Mouse (Mus musculus) kidney, postnatal 0 days (tissue): Measurements from ENCODE around the gene Pou5f1. TPM values are rescaled to one million over a fixed set of nuclear protein-coding genes. Genes with fewer than 3 reads are reported as not detected.
A peak's percentile ranks its signal among the peaks of the same experiment; 100 is the strongest.

ENCODE experiments used
- ATAC-seq: fragments of 200-750 bp; cut with Nextera tagmentation; replicated peaks from 2 replicates; pipeline ENCODE4 v1.8.0; 2017; ENCODE audit warnings: low read depth, moderate number of reproducible peaks, moderate TSS enrichment, moderate library complexity; ENCODE audit not compliant: low FRiP score
- DNase-seq: peaks from one replicate; pipeline ENCODE4 v3.0.0-alpha.2; 2016; ENCODE audit warnings: low spot score
- H3K27ac ChIP-seq: fragments of 300-500 bp; sonication (generic); 2 replicates; pipeline ENCODE4 v1.5.1; 2014; ENCODE audit warnings: mild to moderate bottlenecking
- H3K27me3 ChIP-seq: fragments of 300-500 bp; sonication (generic); 2 replicates; pipeline ENCODE4 v1.6.1; 2014; ENCODE audit warnings: low read length, mixed read lengths; ENCODE audit not compliant: insufficient read depth
- H3K36me3 ChIP-seq: fragments of 300-500 bp; sonication (generic); 2 replicates; pipeline ENCODE4 v1.6.1; 2014; ENCODE audit warnings: low read length, mixed read lengths; ENCODE audit not compliant: insufficient read depth
- H3K4me1 ChIP-seq: fragments of 300-500 bp; sonication (generic); replicated peaks from 2 replicates; pipeline ENCODE4 v1.6.1; 2014; ENCODE audit warnings: antibody characterized with exemption, low read length, mixed read lengths; ENCODE audit not compliant: insufficient read depth
- H3K4me2 ChIP-seq: fragments of 300-500 bp; sonication (generic); 2 replicates; pipeline ENCODE4 v1.6.1; 2014; ENCODE audit warnings: mild to moderate bottlenecking, low read length, moderate library complexity, mixed read lengths
- H3K4me3 ChIP-seq: fragments of 300-500 bp; sonication (generic); replicated peaks from 2 replicates; pipeline ENCODE4 v1.5.1; 2014; ENCODE audit warnings: low read depth, low read length
- H3K9ac ChIP-seq: fragments of 300-500 bp; sonication (generic); 2 replicates; pipeline ENCODE4 v1.6.1; 2014; ENCODE audit warnings: low read depth, low read length
- H3K9me3 ChIP-seq: fragments of 300-500 bp; sonication (generic); replicated peaks from 2 replicates; pipeline ENCODE4 v1.6.1; 2016; ENCODE audit warnings: low read length, inconsistent platforms, mixed read lengths
- CTCF ChIP-seq: IDR thresholded peaks from 2 replicates; pipeline ENCODE4 v1.5.1; 2016; ENCODE audit warnings: antibody characterized with exemption, low read depth, mild to moderate bottlenecking, moderate library complexity
- WGBS: fragments of 180-500 bp; shearing (Covaris S2); extraction: QIAGEN DNeasy Blood & Tissue Kit; methylation state at CpG from one replicate; pipeline ENCODE4 v1.1.7; 2014; 5-methylcytosine and 5-hydroxymethylcytosine counted together
- polyA plus RNA-seq: library from polyadenylated mRNA; unstranded; fragments of >200 nt; fragmentation: Nextera tagmentation; extraction: Ambion mirVana; gene quantifications from 2 replicates; pipeline ENCODE4 v1.2.1, GENCODE M21; 2015

Gene Pou5f1
- polyA plus RNA-seq, 1 experiment from 2014 or later, result not detected

- Histone ChIP-seq H3K4me1 (0 out of 2 replicates have a peak, but pooled peaks cover under 1% of the 10 kb centered on the region), H3K27ac (no peak overlapping the region), H3K36me3 (no peaks in the 10 kb centered on the region), H3K4me3 (no peak overlapping the region), H3K4me2 (no peak overlapping the region), H3K9ac (no peak overlapping the region), H3K27me3 (0 out of 2 replicates have a peak, but pooled peaks cover 6% of the 10 kb centered on the region), H3K9me3 (no peaks in the 10 kb centered on the region)
- 25% methylated on average over 8 of the region's 8 CpGs for WGBS
- no peak for ATAC-seq
- DNase-seq, result peak; percentile 74
- peak; percentile 78 for TF ChIP-seq CTCF
Observed at GRCm38 (mm10) chr17:35509284-35509683, 3.5 kb downstream of the Pou5f1 start.

GRCm38 (mm10) chr17:35512916-35513626 is 7.3 kb downstream of the Pou5f1 start:
- Histone ChIP-seq H3K4me3 (no peak overlapping the region), H3K4me2 (no peak overlapping the region), H3K36me3 (no peaks in the 10 kb centered on the region), H3K27ac (no peak overlapping the region), H3K27me3 (no peaks in the 10 kb centered on the region), H3K9ac (no peak overlapping the region), H3K4me1 (peaks cover 11% of the 10 kb centered on the region), H3K9me3 (no peaks in the 10 kb centered on the region)
- no peak for ATAC-seq
- peak; percentile 52 for DNase-seq
- WGBS, result 90% methylated on average over 7 of the region's 7 CpGs
- TF ChIP-seq CTCF, result peak; percentile 71

GRCm38 (mm10) chr17:35513886-35514285 is 8.1 kb downstream of the Pou5f1 start:
- Histone ChIP-seq H3K4me2 (peak overlapping the region; percentile 80; the same call in 1 of the 2 replicates), H3K9me3 (no peaks in the 10 kb centered on the region), H3K27ac (no peak overlapping the region), H3K4me3 (no peak overlapping the region), H3K27me3 (no peaks in the 10 kb centered on the region), H3K4me1 (peaks cover 11% of the 10 kb centered on the region), H3K9ac (no peak overlapping the region), H3K36me3 (no peaks in the 10 kb centered on the region)
- ATAC-seq, result no peak
- 11% methylated on average over 2 of the region's 2 CpGs for WGBS
- TF ChIP-seq CTCF, result peak; percentile 85
- DNase-seq, result peak; percentile 74

- no peak for TF ChIP-seq CTCF
- DNase-seq (no peak), ATAC-seq (no peak)
- 39% methylated on average over 6 of the region's 6 CpGs for WGBS
- Histone ChIP-seq H3K27ac (no peak overlapping the region), H3K4me2 (peak overlapping the region; percentile 80), H3K9ac (peak overlapping the region; percentile 3; the same call in 1 of the 2 replicates), H3K27me3 (no peaks in the 10 kb centered on the region), H3K4me1 (peaks cover 11% of the 10 kb centered on the region), H3K36me3 (no peaks in the 10 kb centered on the region), H3K9me3 (no peaks in the 10 kb centered on the region), H3K4me3 (peak overlapping the region; percentile 52; the same call in 1 of the 2 replicates)
Observed at GRCm38 (mm10) chr17:35514756-35515155, 8.9 kb downstream of the Pou5f1 start.

- peak; percentile 61 for DNase-seq
- WGBS, result 3% methylated on average over 25 of the region's 25 CpGs
- H3K27ac ChIP-seq, result no peak overlapping the region
Observed at GRCm38 (mm10) chr17:35515911-35516640, 10.3 kb downstream of the Pou5f1 start.

More at GRCm38 (mm10) chr17:35515911-35516640, 10.3 kb downstream of the Pou5f1 start:
- Histone ChIP-seq H3K4me2 (peak overlapping the region; percentile 80), H3K36me3 (0 out of 2 replicates have a peak, but pooled peaks cover 2% of the 10 kb centered on the region), H3K27me3 (no peaks in the 10 kb centered on the region), H3K9ac (peak overlapping the region; percentile 56), H3K9me3 (no peaks in the 10 kb centered on the region), H3K4me3 (peak overlapping the region; percentile 52), H3K4me1 (peaks cover 11% of the 10 kb centered on the region)
- no peak for TF ChIP-seq CTCF
- ATAC-seq, result peak; percentile 22; the same call in 1 of the 2 replicates
